In the genomic region with DNA sequence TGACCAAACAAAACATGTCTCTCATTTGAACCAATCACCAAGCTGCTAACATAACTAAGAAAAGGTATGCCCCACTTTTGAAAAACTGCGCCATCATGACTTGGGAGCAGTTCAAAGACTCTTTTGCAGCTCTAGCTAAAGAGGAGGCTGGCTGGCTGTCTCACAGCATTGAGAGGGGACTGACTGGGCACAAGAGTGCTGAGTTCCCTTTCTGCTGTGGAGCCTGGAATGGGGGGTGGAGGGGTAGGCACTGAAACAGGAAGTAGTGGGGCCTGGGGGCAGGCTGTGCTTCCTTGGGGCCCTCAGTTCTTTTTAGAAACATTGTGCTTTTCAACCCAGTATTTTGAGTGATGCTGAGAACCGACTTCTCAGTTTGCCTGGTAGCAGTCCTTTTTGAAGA, we compare ENCODE assay signal across 9 mouse cellular contexts. TPM values are rescaled to one million over a fixed set of nuclear protein-coding genes. Genes with fewer than 3 reads are reported as not detected.
DNase-seq lines count a peak whose midpoint lies in the region; ATAC-seq lines count a peak whose summit lies in the region.
"Had no signal": no experiment of that assay in that cellular context is flagged by ENCODE, and none has a peak within 500 bp of the region (broad histone marks: within the 10 kb centered on the region; RNA-seq: fewer than 3 reads in every experiment).

No protein-coding gene starts in this region.

- peak; percentile 98 for DNase-seq in heart, adult 11 months
- no peak for DNase-seq in heart, postnatal 14 days
- peak; percentile 80 for DNase-seq in A20 (ENCODE audit: low read depth, low spot score)
- DNase-seq in embryo, embryonic 10.5 days (ENCODE audit: low spot score) = no peak
- no peak for DNase-seq in cerebellum, adult 8-10 months
- DNase-seq in left cerebral cortex, postnatal 4 days = no peak

- peak; percentile 75 for ATAC-seq in common myeloid progenitor, adult 5-6 weeks (replicated peaks; ENCODE audit: low read depth, poor library complexity, severe bottlenecking)
- ATAC-seq in neutrophil, adult 5-6 weeks (ENCODE audit: extremely low read depth, insufficient number of reproducible peaks, low FRiP score, poor library complexity, severe bottlenecking) = peak; percentile 80

- intact Hi-C loops in heart, postnatal 14 days (cut with DNase I) = no loop called here
- intact Hi-C loops in left cerebral cortex, postnatal 4 days (cut with DNase I) = no loop called here

RNA-seq across cellular contexts. Expression of a gene that starts 7.7 kb away (rescaled TPM):
- total RNA-seq in heart, postnatal 14 days (2021) = 10 to 100 TPM; 57.1 to 63.8 TPM
- 122 and 127 TPM in 2 replicates for total RNA-seq in common myeloid progenitor, adult 5-6 weeks (2017)
- 226 and 254 TPM in 2 replicates for total RNA-seq in neutrophil, adult 5-6 weeks (2017)
- 10 to 100 TPM; 12.4 to 12.5 TPM for total RNA-seq in left cerebral cortex, postnatal 4 days (2021)

RNA-seq across cellular contexts. Expression of a gene that starts 37.7 kb away (rescaled TPM):
- total RNA-seq in heart, postnatal 14 days (2021) = not detected
- total RNA-seq in common myeloid progenitor, adult 5-6 weeks (2017) = 0.34 and 2.3 TPM in 2 replicates
- total RNA-seq in neutrophil, adult 5-6 weeks (2017) = 0.47 and 1.1 TPM in 2 replicates
- not detected for total RNA-seq in left cerebral cortex, postnatal 4 days (2021)
- total RNA-seq: ES-E14 had no signal

Comparison
In these comparisons a context has a peak if more than half of its experiments do, and no peak if none do; other contexts are left out.
1. DNase-seq: peak in heart, adult 11 months (single experiment) and A20 (single experiment); none in heart, postnatal 14 days (0 of 2), embryo, embryonic 10.5 days (single experiment), cerebellum, adult 8-10 months (single experiment) and left cerebral cortex, postnatal 4 days (single experiment).